Mouse (Mus musculus): ENCODE results near the gene Rusc2. TPM values are rescaled to one million over a fixed set of nuclear protein-coding genes. Genes with fewer than 3 reads are reported as not detected.
A peak's percentile ranks its signal among the peaks of the same experiment; 100 is the strongest.

Gene Rusc2
- polyA plus RNA-seq, 1 experiment from 2014 or later: 55.0 TPM

- Histone ChIP-seq H3K4me3 (no peak overlapping the region), H3K36me3 (peaks cover 3% of the 10 kb centered on the region; the same call in 1 of the 2 replicates), H3K9ac (no peak overlapping the region), H3K4me1 (peaks cover 43% of the 10 kb centered on the region), H3K27me3 (no peaks in the 10 kb centered on the region), H3K4me2 (replicated peaks) (no peak overlapping the region), H3K27ac (no peak overlapping the region), H3K9me3 (replicated peaks) (no peaks in the 10 kb centered on the region)
- no peak for ATAC-seq (ENCODE audit: low FRiP score)
- 89% methylated on average over 10 of the region's 10 CpGs for WGBS
Observed at GRCm38 (mm10) chr4:43404697-43405096, 22.9 kb downstream of the Rusc2 start.

DNA sequence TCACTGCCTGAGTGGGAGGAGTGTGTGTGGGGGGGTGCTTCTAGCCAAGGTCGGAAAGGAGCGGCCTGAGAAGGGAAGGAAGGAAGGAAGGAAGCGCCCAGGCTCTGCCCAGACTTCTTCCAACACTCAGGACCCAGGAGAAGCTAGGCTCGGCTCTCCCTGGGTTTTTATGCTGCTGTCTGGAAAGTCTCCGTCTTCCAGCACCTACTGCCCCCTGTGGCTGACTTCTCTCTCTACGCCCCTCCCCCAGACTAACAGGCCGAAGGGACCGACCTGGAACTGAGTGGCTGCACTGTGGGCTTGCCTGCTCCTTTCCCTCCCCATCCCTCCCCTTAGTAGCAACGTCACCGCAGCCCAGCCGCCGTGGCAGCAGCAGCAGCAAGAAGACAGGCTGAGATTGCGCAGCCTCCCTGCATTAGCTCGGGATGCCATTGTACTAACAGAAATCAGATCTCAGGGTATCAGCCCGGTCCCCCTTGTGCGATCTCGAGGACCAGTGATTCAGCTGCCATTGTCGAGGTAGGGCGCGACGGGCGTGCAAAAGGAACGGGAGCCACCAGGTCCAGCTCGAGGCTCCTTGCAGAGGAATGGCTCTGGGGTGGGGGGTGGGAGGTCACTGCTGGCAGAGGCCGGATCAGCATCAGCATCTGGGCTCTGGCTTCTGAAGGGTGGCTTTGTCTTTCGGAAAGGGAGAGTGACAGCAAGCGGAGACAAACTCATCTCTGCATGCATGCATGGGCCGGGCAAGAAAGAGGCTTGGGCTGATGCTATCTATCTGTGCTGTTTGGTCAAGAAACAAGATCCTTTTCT, 24.6 kb downstream of the Rusc2 start:
- 2% methylated on average over 28 of the region's 28 CpGs for WGBS
- ATAC-seq (ENCODE audit: low FRiP score): peak; percentile 95

DNA sequence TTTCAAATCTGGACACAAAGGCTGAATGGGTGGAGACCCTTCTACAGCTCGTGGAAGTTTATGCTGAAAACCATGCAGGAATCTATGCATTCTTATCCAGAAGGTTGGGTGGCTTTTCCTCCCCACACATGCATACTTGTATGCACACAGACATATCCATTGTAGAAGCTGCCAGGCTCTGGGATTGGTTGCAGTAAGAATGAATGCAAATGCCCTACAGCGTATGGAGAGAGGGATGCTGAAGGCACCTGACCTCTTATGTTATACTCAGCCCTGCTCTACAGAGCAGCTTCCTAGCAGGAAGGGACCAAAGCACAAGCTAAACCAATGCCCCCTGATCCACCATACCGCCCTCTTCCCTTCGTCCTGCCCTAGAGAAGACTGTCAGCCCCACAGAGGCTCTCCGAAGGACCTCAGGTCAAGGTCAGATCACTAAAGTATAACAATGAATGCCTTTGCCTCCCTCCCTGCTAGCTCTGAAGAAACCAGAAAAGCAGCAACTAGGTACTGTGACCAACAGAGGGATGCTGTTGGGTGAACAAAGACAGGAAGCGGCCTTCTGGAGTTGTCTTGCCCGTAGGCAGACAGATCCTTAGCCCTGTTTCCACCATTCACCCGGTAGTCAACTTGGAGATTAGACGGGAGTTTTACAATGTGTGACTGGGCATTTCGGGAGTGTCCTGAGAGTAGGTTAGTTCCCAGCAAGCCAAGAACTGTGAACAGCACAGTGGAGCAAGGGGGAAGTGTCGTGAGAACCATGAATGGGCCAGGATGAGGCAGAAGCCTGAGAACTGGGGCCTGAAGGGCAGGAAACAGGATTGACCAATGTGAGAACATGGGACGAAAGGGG, 25.5 kb downstream of the Rusc2 start:
- Histone ChIP-seq H3K4me1 (peaks cover 35% of the 10 kb centered on the region), H3K4me3 (peak overlapping the region; percentile 59), H3K36me3 (peaks cover 3% of the 10 kb centered on the region; the same call in 1 of the 2 replicates), H3K4me2 (replicated peaks) (peak overlapping the region; percentile 62), H3K27me3 (no peaks in the 10 kb centered on the region), H3K27ac (peak overlapping the region; percentile 95), H3K9me3 (replicated peaks) (no peaks in the 10 kb centered on the region), H3K9ac (peak overlapping the region; percentile 84)
- peak; percentile 62 for ATAC-seq (ENCODE audit: low FRiP score)
- WGBS: 66% methylated on average over 12 of the region's 12 CpGs

More for the DNA sequence above, 24.6 kb downstream of the Rusc2 start:
- Histone ChIP-seq H3K4me1 (peaks cover 37% of the 10 kb centered on the region), H3K27ac (peak overlapping the region; percentile 95), H3K9ac (peak overlapping the region; percentile 84), H3K27me3 (no peaks in the 10 kb centered on the region), H3K4me3 (peak overlapping the region; percentile 59), H3K36me3 (peaks cover 3% of the 10 kb centered on the region; the same call in 1 of the 2 replicates), H3K4me2 (replicated peaks) (peak overlapping the region; percentile 62), H3K9me3 (replicated peaks) (no peaks in the 10 kb centered on the region)

GRCm38 (mm10) chr4:43414761-43415160, 33.0 kb downstream of the Rusc2 start:
- Histone ChIP-seq H3K4me1 (peaks cover 14% of the 10 kb centered on the region), H3K4me2 (replicated peaks) (no peak overlapping the region), H3K9me3 (replicated peaks) (no peaks in the 10 kb centered on the region), H3K27me3 (no peaks in the 10 kb centered on the region), H3K36me3 (peaks cover 43% of the 10 kb centered on the region), H3K27ac (no peak overlapping the region), H3K4me3 (no peak overlapping the region), H3K9ac (no peak overlapping the region)
- ATAC-seq (ENCODE audit: low FRiP score): no peak
- 91% methylated on average over 14 of the region's 14 CpGs for WGBS

DNA sequence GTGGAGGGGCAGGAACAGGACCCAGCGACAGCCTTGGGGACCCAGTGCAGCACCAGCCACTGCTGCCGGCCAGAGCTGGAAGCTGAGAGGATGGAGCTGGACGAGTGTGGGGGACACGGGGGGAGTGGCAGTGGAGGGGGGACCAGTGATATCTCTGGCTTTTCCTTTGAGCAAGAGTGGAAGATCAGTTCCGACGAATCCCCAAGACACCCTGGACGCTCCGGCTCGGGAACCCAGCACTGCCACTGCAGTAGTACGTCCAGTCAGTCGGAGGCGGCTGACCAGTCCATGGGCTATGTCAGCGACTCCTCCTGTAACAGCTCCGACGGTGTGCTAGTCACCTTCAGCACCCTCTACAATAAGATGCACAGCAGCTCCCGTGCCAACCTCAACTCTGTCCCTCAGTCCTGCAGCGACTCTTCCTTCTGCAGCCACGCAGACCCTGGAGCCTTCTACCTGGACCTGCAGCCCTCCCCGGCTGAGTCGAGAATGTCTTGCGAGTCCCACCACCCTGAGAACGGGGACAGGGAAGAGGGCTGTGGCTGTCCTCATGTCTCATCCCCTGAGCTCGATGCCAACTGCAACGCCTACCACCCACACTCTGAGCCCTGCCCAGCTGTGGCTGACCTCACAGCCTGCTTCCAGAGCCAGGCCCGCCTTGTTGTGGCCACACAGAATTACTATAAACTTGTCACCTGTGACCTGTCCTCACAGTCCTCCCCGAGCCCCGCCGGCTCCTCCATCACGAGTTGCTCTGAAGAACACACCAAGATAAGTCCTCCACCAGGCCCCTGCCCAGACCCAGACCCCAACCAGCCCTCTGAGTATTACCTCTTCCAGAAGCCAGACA, 33.7 kb downstream of the Rusc2 start:
- H3K9ac ChIP-seq: no peak overlapping the region
- no peaks in the 10 kb centered on the region for H3K27me3 ChIP-seq
- no peak overlapping the region for H3K4me2 ChIP-seq (replicated peaks)
- H3K9me3 ChIP-seq (replicated peaks): no peaks in the 10 kb centered on the region
- 89% methylated on average over 29 of the region's 29 CpGs for WGBS
- ATAC-seq (ENCODE audit: low FRiP score): no peak
- no peak overlapping the region for H3K4me3 ChIP-seq
- no peak overlapping the region for H3K27ac ChIP-seq
- H3K36me3 ChIP-seq: peaks cover 43% of the 10 kb centered on the region
- H3K4me1 ChIP-seq: peaks cover 16% of the 10 kb centered on the region

DNA sequence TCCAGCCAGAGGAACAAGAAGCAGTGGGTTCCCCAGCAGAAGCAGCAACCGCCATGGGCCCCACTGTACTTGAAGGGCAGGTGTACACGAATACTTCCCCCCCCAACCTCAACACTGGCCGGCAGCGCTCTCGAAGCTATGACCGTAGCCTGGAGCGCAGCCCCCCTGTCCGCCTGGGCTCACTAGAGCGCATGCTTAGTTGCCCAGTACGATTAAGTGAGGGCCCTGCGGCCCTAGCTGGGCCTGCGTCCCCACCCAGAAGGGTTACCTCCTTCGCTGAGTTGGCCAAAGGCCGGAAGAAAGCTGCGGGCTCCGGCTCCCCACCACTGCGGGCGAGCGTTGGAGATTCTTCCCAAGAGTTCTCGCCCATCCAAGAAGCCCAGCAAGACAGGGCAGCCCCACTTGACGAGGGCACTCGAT, 34.3 kb downstream of the Rusc2 start:
- no peaks in the 10 kb centered on the region for H3K9me3 ChIP-seq (replicated peaks)
- no peak for ATAC-seq (ENCODE audit: low FRiP score)
- WGBS: 95% methylated on average over 22 of the region's 22 CpGs
- H3K4me2 ChIP-seq (replicated peaks): no peak overlapping the region
- H3K9ac ChIP-seq: no peak overlapping the region
- H3K4me3 ChIP-seq: no peak overlapping the region
- H3K27ac ChIP-seq: no peak overlapping the region
- H3K27me3 ChIP-seq: no peaks in the 10 kb centered on the region
- peaks cover 15% of the 10 kb centered on the region; the same call in 1 of the 2 replicates for H3K4me1 ChIP-seq
- H3K36me3 ChIP-seq: peaks cover 43% of the 10 kb centered on the region

DNA sequence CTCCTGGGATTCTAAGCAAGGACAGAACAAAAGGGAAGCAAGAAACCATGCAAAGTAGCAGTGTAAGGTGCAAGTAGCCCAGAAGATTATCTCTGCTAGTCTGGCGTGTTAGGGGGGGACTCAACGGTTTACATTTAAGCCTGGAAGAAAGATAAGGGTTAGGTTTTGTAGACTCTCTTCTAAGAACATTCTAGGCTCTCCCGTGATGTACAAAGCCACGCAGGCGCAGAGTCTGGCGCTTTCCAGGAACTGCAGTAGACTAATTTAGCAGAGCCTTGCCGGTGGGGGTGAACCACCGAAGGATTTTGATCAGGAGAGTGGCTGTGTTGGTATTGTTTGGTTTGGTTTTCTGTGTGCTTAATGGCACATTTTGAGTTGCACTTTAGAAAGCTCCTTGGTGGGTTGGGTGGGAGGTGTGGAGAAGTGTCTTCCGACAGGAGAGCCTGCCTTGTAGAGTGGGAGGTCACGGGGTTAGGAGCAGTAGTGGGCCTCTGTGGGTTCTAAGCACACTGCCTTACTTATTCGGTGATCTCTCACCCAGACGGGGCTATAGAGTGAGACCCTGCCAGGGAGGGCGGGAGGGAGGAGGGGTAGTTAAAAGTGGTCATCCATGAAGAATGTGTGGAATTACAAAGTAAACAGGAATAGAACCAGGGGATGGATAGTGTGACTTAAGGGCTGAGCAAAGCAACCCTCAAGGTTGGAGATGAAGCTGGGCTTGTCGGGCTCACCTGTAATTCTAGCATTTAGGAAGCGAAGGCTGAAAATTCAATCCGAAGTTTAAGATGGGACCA, 35.7 kb downstream of the Rusc2 start:
- Histone ChIP-seq H3K27ac (no peak overlapping the region), H3K4me1 (peaks cover 15% of the 10 kb centered on the region; the same call in 1 of the 2 replicates), H3K36me3 (peaks cover 56% of the 10 kb centered on the region), H3K4me3 (no peak overlapping the region), H3K9ac (no peak overlapping the region), H3K9me3 (replicated peaks) (no peaks in the 10 kb centered on the region), H3K27me3 (peaks cover 7% of the 10 kb centered on the region; the same call in 1 of the 2 replicates), H3K4me2 (replicated peaks) (no peak overlapping the region)
- WGBS: 79% methylated on average over 16 of the region's 16 CpGs
- ATAC-seq (ENCODE audit: low FRiP score): no peak

DNA sequence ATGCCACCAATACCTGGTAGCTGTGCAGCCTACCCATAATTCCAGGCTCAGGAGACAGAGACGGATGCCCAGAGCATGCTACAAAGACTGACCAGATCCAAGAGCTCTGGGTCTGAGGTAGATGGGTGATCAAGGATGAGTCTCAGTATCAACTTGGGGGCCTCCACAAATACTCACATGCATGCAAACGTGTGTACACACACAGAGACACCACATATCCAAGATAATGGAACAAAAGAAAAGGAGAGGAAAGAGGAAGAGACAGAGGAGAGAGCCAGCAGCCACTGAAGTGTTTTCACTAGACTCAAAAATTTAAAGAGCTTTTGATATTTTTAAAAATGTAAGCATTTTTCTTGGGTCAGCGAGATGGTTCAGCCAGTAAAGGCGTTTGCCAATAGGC, 36.7 kb downstream of the Rusc2 start:
- Histone ChIP-seq H3K27me3 (peaks cover 16% of the 10 kb centered on the region), H3K4me1 (peaks cover 10% of the 10 kb centered on the region; the same call in 1 of the 2 replicates), H3K27ac (no peak overlapping the region), H3K9ac (no peak overlapping the region), H3K9me3 (replicated peaks) (no peaks in the 10 kb centered on the region), H3K36me3 (peaks cover 66% of the 10 kb centered on the region), H3K4me3 (no peak overlapping the region), H3K4me2 (replicated peaks) (no peak overlapping the region)
- 70% methylated on average over 4 of the region's 4 CpGs for WGBS
- no peak for ATAC-seq (ENCODE audit: low FRiP score)

DNA sequence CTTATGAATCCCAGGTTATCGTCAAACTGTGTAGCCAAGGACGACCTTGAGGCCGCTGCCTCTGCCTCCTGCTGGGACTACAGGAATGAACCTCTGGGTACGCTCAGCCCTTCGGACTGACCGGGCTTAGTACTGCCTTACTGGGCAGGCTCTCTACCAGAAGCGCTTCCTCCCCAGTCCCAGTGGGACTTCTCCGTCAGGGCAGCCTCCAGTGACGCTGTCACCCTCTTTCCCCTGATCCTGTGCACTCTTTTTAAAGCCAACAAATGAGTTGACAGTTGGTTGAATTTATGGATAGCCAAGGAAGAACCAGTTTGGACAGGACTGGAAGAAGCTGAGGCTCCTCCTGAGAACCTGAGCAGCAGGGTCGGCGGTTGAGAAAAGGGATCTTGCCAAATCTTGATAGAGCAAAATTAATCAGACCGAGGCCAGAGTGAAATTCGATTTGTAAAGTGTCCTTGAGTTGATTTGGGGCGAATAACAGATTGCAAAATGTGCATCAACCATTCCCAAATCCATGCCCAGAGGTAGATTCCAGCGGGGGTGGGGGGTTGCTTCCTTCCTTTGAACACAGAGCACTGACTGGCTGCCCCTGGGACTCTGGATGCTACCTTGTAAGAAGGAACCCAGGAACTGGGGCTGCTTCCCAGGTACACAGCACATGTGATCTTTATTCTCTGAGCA, 37.3 kb downstream of the Rusc2 start:
- Histone ChIP-seq H3K4me1 (peaks cover 9% of the 10 kb centered on the region; the same call in 1 of the 2 replicates), H3K27me3 (peaks cover 22% of the 10 kb centered on the region), H3K4me2 (replicated peaks) (no peak overlapping the region), H3K27ac (no peak overlapping the region), H3K4me3 (no peak overlapping the region), H3K36me3 (peaks cover 72% of the 10 kb centered on the region), H3K9me3 (replicated peaks) (no peaks in the 10 kb centered on the region), H3K9ac (no peak overlapping the region)
- no peak for ATAC-seq (ENCODE audit: low FRiP score)
- 55% methylated on average over 15 of the region's 15 CpGs for WGBS

- Histone ChIP-seq H3K36me3 (peaks cover 75% of the 10 kb centered on the region), H3K27ac (no peak overlapping the region)
- ATAC-seq (ENCODE audit: low FRiP score): no peak
Observed at GRCm38 (mm10) chr4:43419801-43420281, 38.1 kb downstream of the Rusc2 start.

More at GRCm38 (mm10) chr4:43419801-43420281, 38.1 kb downstream of the Rusc2 start:
- WGBS: 70% methylated on average over 9 of the region's 9 CpGs
- Histone ChIP-seq H3K4me3 (no peak overlapping the region), H3K4me1 (peaks cover 9% of the 10 kb centered on the region; the same call in 1 of the 2 replicates), H3K9ac (no peak overlapping the region), H3K9me3 (replicated peaks) (no peaks in the 10 kb centered on the region), H3K4me2 (replicated peaks) (no peak overlapping the region), H3K27me3 (peaks cover 29% of the 10 kb centered on the region)

Data from hindbrain, embryonic 12.5 days (tissue).